Mouse (Mus musculus) T-helper 1 cell (primary cell): ENCODE measurements around the gene Neil3.

Source experiments
- in situ Hi-C: fragments of 300-600 bp; cut with MboI, MseI; formaldehyde crosslinking; loops from one replicate; pipeline ENCODE4 v1.15.1; 2025; ENCODE audit warnings: high pct_unique_total_duplicates

The Neil3 gene

GRCm38 (mm10) chr8:53638495-53639171, at the start of gene Neil3:
Gene Neil3 (minus strand): TSS chr8:53639065.
- in situ Hi-C loops = no loop called here

- in situ Hi-C loops = no loop called here
Observed at GRCm38 (mm10) chr8:53680846-53681245, 42.0 kb upstream of the Neil3 start.

GRCm38 (mm10) chr8:53663946-53664345, 25.1 kb upstream of the Neil3 start:
- in situ Hi-C loops = no loop called here

GRCm38 (mm10) chr8:53661436-53661835, 22.6 kb upstream of the Neil3 start:
- in situ Hi-C loops = no loop called here

GRCm38 (mm10) chr8:53630618-53631017, 8.2 kb downstream of the Neil3 start:
- in situ Hi-C loops = no loop called here

- in situ Hi-C loops = no loop called here
Observed at GRCm38 (mm10) chr8:53628864-53629415, 9.9 kb downstream of the Neil3 start.

GRCm38 (mm10) chr8:53623425-53623824, 15.4 kb downstream of the Neil3 start:
- in situ Hi-C loops = no loop called here

- in situ Hi-C loops = no loop called here
Observed at GRCm38 (mm10) chr8:53619196-53619595, 19.7 kb downstream of the Neil3 start.

GRCm38 (mm10) chr8:53614288-53614646, 24.6 kb downstream of the Neil3 start:
- in situ Hi-C loops = no loop called here

GRCm38 (mm10) chr8:53613577-53614287, 25.1 kb downstream of the Neil3 start:
- in situ Hi-C loops = no loop called here

- in situ Hi-C loops = no loop called here
Observed at GRCm38 (mm10) chr8:53612297-53612696, 26.6 kb downstream of the Neil3 start.

- in situ Hi-C loops = no loop called here
Observed at GRCm38 (mm10) chr8:53607040-53607439, 31.8 kb downstream of the Neil3 start.

- in situ Hi-C loops = no loop called here
Observed at GRCm38 (mm10) chr8:53604906-53605305, 34.0 kb downstream of the Neil3 start.

- in situ Hi-C loops = no loop called here
Observed at GRCm38 (mm10) chr8:53603672-53604071, 35.2 kb downstream of the Neil3 start.

GRCm38 (mm10) chr8:53600826-53601225, 38.0 kb downstream of the Neil3 start:
- in situ Hi-C loops = no loop called here

GRCm38 (mm10) chr8:53600025-53600811, 38.6 kb downstream of the Neil3 start:
- in situ Hi-C loops = no loop called here

GRCm38 (mm10) chr8:53598101-53598500, 40.8 kb downstream of the Neil3 start:
- in situ Hi-C loops = no loop called here

GRCm38 (mm10) chr8:53591777-53592176, 47.1 kb downstream of the Neil3 start:
- in situ Hi-C loops = no loop called here

- in situ Hi-C loops = no loop called here
Observed at GRCm38 (mm10) chr8:53573600-53573999, 65.3 kb downstream of the Neil3 start.

GRCm38 (mm10) chr8:53566223-53566622, 72.6 kb downstream of the Neil3 start:
- in situ Hi-C loops = loop anchor here (10.0 kb wide), 1 partner anchor 1781 kb away; no protein-coding TSS in a partner anchor

- in situ Hi-C loops = loop anchor here (10.0 kb wide), 1 partner anchor 1778 kb away; no protein-coding TSS in a partner anchor
Observed at GRCm38 (mm10) chr8:53562441-53563040, 76.3 kb downstream of the Neil3 start.

- in situ Hi-C loops = no loop called here
Observed at GRCm38 (mm10) chr8:53539585-53539984, 99.3 kb downstream of the Neil3 start.
